Mouse (Mus musculus): ENCODE results near the gene Mapk14. TPM values are rescaled to one million over a fixed set of nuclear protein-coding genes. Genes with fewer than 3 reads are reported as not detected.

The Mapk14 gene
- total and polyA plus RNA-seq, 3 experiments: 50.1 to 52.8 (median 51.3) TPM

DNA sequence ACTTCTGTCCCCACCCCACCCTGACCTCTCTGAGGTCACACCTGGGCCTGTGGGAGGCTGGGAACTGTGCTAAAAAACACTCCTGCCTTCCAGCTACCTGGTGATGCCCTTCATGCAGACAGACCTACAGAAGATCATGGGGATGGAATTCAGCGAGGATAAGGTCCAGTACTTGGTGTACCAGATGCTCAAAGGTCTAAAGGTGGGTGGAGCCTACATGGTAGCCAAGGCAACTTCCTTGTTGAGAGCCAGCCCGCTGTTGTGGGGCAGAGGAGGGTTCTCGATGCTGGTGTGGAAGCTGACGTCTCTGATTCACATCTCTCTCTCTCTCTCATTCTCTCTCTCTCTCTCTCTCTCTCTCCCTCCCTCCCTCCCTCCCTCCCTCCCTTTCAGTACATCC is 84.0 kb downstream of the Mapk14 start:
- no peaks in the 10 kb centered on the region for H3K36me3 ChIP-seq (ENCODE audit: control insufficient read depth, insufficient read depth, low read length)
- H3K79me2 ChIP-seq (replicated peaks; ENCODE audit: control insufficient read depth, insufficient read depth, low read length): no peaks in the 10 kb centered on the region
- no peak overlapping the region for H3K4me3 ChIP-seq
- no peak for DNase-seq
- H3K27ac ChIP-seq: no peak overlapping the region
- H3K9ac ChIP-seq (ENCODE audit: low read depth, low read length): no peak overlapping the region
- intact Hi-C loops (cut with DNase I): loop anchor here (5.0 kb wide), 1 partner anchor 152 kb away; no protein-coding TSS in a partner anchor
- 82% methylated on average over 4 of the region's 4 CpGs for WGBS
- no peaks in the 10 kb centered on the region for H3K4me1 ChIP-seq (ENCODE audit: control insufficient read depth, insufficient read depth, low read length)
- TF ChIP-seq EP300 (IDR thresholded peaks at IDR 0.05; ENCODE audit: insufficient read depth, low read depth, low read length) (no peak), POLR2A (IDR thresholded peaks at IDR 0.05; ENCODE audit: insufficient read depth, low read depth, low read length) (no peak), CTCF (IDR thresholded peaks at IDR 0.05) (no peak)
- H3K27me3 ChIP-seq (ENCODE audit: control insufficient read depth, insufficient read depth, low read length): no peaks in the 10 kb centered on the region

DNA sequence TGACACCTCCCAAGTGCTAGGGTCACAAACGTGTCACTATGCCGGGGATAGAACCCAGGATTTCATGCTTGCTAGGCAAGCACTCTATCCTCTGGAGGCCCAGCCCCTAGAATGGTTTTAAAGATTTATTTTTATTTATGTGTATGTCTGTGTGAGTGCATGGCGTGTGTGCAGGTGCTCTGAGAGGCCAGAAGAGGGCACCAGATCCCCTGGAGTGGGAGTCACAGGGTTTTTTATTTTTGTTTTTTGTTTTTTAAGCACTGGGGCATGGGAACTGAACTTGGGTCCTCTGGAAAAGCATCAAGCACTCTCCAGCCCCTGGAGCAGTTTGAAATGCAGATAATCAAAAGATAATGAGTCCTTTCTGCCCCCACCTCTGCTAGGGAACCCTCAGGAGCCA is 85.7 kb downstream of the Mapk14 start:
- H3K79me2 ChIP-seq (replicated peaks; ENCODE audit: control insufficient read depth, insufficient read depth, low read length): no peaks in the 10 kb centered on the region
- no peaks in the 10 kb centered on the region for H3K27me3 ChIP-seq (ENCODE audit: control insufficient read depth, insufficient read depth, low read length)
- no peaks in the 10 kb centered on the region for H3K4me1 ChIP-seq (ENCODE audit: control insufficient read depth, insufficient read depth, low read length)
- intact Hi-C loops (cut with DNase I): loop anchor here (5.0 kb wide), 1 partner anchor 150 kb away; no protein-coding TSS in a partner anchor
- H3K27ac ChIP-seq: no peak overlapping the region
- no peaks in the 10 kb centered on the region for H3K36me3 ChIP-seq (ENCODE audit: control insufficient read depth, insufficient read depth, low read length)
- H3K9ac ChIP-seq (ENCODE audit: low read depth, low read length): no peak overlapping the region
- 91% methylated on average over 3 of the region's 3 CpGs for WGBS
- TF ChIP-seq POLR2A (IDR thresholded peaks at IDR 0.05; ENCODE audit: insufficient read depth, low read depth, low read length) (no peak), CTCF (IDR thresholded peaks at IDR 0.05) (peak; percentile 49), EP300 (IDR thresholded peaks at IDR 0.05; ENCODE audit: insufficient read depth, low read depth, low read length) (no peak)
- H3K4me3 ChIP-seq: no peak overlapping the region
- DNase-seq: no peak

DNA sequence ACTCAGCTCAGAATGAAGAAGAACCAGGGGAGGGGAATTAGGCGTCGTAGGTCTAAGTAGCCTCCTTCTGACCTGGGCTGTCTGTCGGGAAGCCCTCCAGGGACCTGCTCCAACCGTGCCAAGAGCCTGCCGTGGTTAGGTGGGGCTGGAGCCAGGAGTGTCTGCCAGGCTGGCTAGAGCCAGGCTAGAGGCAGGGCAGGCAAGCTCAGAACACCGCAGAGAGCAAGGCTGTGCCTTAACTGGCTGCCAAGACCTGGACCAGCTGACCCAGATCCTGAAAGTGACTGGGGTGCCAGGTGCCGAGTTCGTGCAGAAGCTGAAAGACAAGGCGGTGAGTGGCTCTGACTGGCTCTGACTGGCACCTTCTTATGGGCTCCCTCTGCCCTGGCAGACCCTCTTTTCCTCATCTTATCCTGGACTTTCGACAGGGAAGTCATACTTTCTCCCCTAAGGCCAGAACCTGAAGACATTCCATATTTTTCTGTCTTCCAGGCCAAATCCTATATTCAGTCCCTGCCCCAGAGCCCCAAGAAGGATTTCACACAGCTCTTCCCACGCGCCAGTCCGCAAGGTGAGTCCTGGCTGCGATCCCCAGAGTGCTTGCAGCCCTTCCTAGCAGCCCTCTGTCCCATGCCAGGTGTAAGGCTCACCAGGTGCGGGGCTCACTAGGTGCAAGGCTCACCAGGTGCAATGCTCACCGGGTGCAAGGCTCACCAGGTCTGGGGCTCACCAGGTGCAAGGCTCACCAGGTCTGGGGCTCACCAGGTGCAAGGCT is 86.3 kb downstream of the Mapk14 start:
- H3K79me2 ChIP-seq (replicated peaks; ENCODE audit: control insufficient read depth, insufficient read depth, low read length): no peaks in the 10 kb centered on the region
- H3K36me3 ChIP-seq (ENCODE audit: control insufficient read depth, insufficient read depth, low read length): no peaks in the 10 kb centered on the region
- H3K27me3 ChIP-seq (ENCODE audit: control insufficient read depth, insufficient read depth, low read length): no peaks in the 10 kb centered on the region
- DNase-seq: peak; percentile 55 to 83
- no peak overlapping the region for H3K9ac ChIP-seq (ENCODE audit: low read depth, low read length)
- intact Hi-C loops (cut with DNase I): loop anchor here (5.0 kb wide), 1 partner anchor 150 kb away; no protein-coding TSS in a partner anchor
- no peak for TF ChIP-seq EP300 (IDR thresholded peaks at IDR 0.05; ENCODE audit: insufficient read depth, low read depth, low read length)
- TF ChIP-seq POLR2A (IDR thresholded peaks at IDR 0.05; ENCODE audit: insufficient read depth, low read depth, low read length): no peak
- no peak for TF ChIP-seq CTCF (IDR thresholded peaks at IDR 0.05)
- no peaks in the 10 kb centered on the region for H3K4me1 ChIP-seq (ENCODE audit: control insufficient read depth, insufficient read depth, low read length)
- 68% methylated on average over 16 of the region's 16 CpGs for WGBS
- no peak overlapping the region for H3K27ac ChIP-seq
- H3K4me3 ChIP-seq: no peak overlapping the region

DNA sequence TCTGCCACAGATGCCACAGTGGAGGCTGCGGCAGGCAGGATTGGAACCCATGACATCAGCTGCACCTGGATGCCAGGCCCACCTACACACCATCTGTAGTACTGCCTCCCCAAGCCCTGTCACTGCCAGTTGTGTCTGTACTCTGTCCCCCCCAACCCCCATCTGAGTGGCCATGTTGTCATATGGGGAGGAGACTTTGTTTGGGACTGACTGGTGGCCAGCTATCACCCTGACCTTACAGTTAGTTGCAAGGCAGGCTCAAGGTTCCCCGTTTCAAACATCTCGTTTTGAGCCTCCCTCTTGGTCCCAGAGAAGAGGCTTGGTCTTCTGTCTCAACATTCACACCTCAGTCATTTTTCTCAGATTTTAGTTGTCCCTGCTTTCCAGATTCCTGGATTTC is 88.6 kb downstream of the Mapk14 start:
- 95% methylated on average over 3 of the region's 3 CpGs for WGBS
- TF ChIP-seq CTCF (IDR thresholded peaks at IDR 0.05): no peak
- no peak for TF ChIP-seq EP300 (IDR thresholded peaks at IDR 0.05; ENCODE audit: insufficient read depth, low read depth, low read length)
- intact Hi-C loops (cut with DNase I): loop anchor here (5.0 kb wide), 1 partner anchor 148 kb away; no protein-coding TSS in a partner anchor
- no peaks in the 10 kb centered on the region for H3K36me3 ChIP-seq (ENCODE audit: control insufficient read depth, insufficient read depth, low read length)
- H3K27me3 ChIP-seq (ENCODE audit: control insufficient read depth, insufficient read depth, low read length): no peaks in the 10 kb centered on the region
- no peak overlapping the region for H3K27ac ChIP-seq
- DNase-seq: no peak
- H3K4me1 ChIP-seq (ENCODE audit: control insufficient read depth, insufficient read depth, low read length): no peaks in the 10 kb centered on the region
- H3K9ac ChIP-seq (ENCODE audit: low read depth, low read length): no peak overlapping the region
- no peak overlapping the region for H3K4me3 ChIP-seq
- no peaks in the 10 kb centered on the region for H3K79me2 ChIP-seq (replicated peaks; ENCODE audit: control insufficient read depth, insufficient read depth, low read length)

DNA sequence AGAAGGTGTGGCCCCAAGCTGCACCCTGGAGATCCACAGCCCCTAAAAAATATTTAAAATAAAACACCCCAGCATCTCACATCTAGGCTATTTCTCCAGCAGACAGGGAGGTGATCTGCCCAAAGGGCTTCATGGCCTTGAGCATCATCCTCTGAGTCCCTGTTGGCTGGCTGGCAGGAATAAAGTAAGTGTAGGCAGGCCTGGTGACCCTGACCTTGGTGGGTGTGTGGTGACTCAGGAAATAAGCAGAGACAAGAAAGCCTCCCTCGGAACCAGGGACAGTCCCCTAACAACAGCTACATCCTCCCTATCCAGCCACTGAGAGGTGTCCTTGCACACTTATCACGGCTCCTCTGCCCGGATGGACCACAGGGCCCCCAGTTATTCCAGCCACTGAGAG is 89.7 kb downstream of the Mapk14 start:
- DNase-seq: no peak
- Histone ChIP-seq H3K36me3 (ENCODE audit: control insufficient read depth, insufficient read depth, low read length) (no peaks in the 10 kb centered on the region), H3K4me3 (no peak overlapping the region), H3K4me1 (ENCODE audit: control insufficient read depth, insufficient read depth, low read length) (no peaks in the 10 kb centered on the region), H3K9ac (ENCODE audit: low read depth, low read length) (no peak overlapping the region), H3K79me2 (replicated peaks; ENCODE audit: control insufficient read depth, insufficient read depth, low read length) (no peaks in the 10 kb centered on the region), H3K27me3 (ENCODE audit: control insufficient read depth, insufficient read depth, low read length) (no peaks in the 10 kb centered on the region), H3K27ac (no peak overlapping the region)
- TF ChIP-seq CTCF (IDR thresholded peaks at IDR 0.05): no peak
- no peak for TF ChIP-seq POLR2A (IDR thresholded peaks at IDR 0.05; ENCODE audit: insufficient read depth, low read depth, low read length)
- no peak for TF ChIP-seq EP300 (IDR thresholded peaks at IDR 0.05; ENCODE audit: insufficient read depth, low read depth, low read length)
- intact Hi-C loops (cut with DNase I): no loop called here
- WGBS: 49% methylated on average over 3 of the region's 3 CpGs

DNA sequence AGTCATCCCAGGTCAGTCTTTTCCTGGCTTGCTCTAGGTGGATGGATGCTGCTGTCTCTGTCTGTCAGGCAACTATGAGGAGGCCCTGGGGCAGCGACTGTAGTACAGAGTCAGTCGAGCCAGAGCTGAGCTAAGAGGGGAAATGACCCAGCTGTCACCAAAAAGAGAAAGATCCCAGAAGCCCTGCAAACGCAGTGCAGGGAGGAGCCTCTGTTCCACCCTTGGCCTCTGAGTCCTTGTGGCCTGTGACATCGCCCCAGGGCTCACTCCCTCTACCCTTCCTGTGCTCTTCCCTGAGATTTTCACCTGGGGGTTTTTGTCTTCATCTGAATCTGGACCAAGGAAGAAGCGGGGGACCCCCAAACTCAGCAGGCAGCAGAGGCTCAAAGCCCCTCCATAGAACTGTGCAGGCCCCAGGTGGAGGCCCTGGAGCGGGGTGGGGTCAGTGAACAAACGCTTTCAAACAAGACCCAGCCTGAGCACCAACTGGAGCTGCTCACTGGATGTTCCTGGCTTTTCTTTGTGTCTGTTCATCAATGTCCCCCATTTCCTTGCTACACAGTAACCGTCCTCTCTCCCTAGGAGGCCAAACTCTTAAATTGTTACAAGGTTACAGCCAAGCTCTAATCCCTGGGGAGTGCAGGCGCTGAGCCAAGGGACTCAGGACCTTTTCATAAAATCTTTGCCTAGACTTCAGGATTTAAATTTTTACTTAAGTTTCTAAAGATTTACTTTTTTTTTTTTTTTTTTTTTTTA is 90.3 kb downstream of the Mapk14 start:
- Histone ChIP-seq H3K79me2 (replicated peaks; ENCODE audit: control insufficient read depth, insufficient read depth, low read length) (no peaks in the 10 kb centered on the region), H3K4me3 (no peak overlapping the region), H3K36me3 (ENCODE audit: control insufficient read depth, insufficient read depth, low read length) (no peaks in the 10 kb centered on the region), H3K4me1 (ENCODE audit: control insufficient read depth, insufficient read depth, low read length) (no peaks in the 10 kb centered on the region), H3K9ac (ENCODE audit: low read depth, low read length) (no peak overlapping the region), H3K27me3 (ENCODE audit: control insufficient read depth, insufficient read depth, low read length) (no peaks in the 10 kb centered on the region), H3K27ac (no peak overlapping the region)
- 58% methylated on average over 9 of the region's 9 CpGs for WGBS
- intact Hi-C loops (cut with DNase I): no loop called here
- DNase-seq: peak; percentile 17 to 28
- TF ChIP-seq CTCF (IDR thresholded peaks at IDR 0.05) (no peak), POLR2A (IDR thresholded peaks at IDR 0.05; ENCODE audit: insufficient read depth, low read depth, low read length) (no peak), EP300 (IDR thresholded peaks at IDR 0.05; ENCODE audit: insufficient read depth, low read depth, low read length) (no peak)
